In the genomic region with DNA sequence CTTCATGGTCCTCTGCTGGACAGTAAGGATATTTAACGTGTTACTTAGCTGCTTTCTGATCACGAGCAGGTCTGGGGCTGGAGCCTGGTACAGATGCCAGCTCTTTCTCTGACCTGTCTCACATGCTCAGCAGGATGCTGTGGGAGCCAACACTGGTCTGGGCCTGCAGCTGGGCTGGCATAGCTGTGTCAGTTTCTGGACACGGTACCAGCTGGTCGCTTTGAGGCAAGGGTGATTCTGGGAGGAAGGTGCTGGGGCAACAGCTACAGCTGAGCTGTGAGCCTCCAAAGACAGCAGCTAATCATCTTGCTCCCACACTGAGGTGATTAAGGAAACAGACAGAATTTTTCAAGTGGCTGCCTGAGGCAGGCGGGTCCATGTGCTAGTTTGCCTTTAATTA, we compare ENCODE assay signal across 15 mouse cellular contexts. TPM values are rescaled to one million over a fixed set of nuclear protein-coding genes. Genes with fewer than 3 reads are reported as not detected.
DNase-seq lines count a peak whose midpoint lies in the region; ATAC-seq lines count a peak whose summit lies in the region.
"Had no signal": no experiment of that assay in that cellular context is flagged by ENCODE, and none has a peak within 500 bp of the region (broad histone marks: within the 10 kb centered on the region; RNA-seq: fewer than 3 reads in every experiment).

No protein-coding gene starts in this region.

- no peak for ATAC-seq in forebrain, embryonic 11.5 days (replicated peaks; ENCODE audit: low FRiP score)
- ATAC-seq in neural tube, embryonic 13.5 days (ENCODE audit: low read depth) = 0 out of 2 replicates have a peak, but pooled peaks have one; percentile 24
- ATAC-seq in hindbrain, embryonic 14.5 days (ENCODE audit: low FRiP score) = 0 out of 2 replicates have a peak, but pooled peaks have one; percentile 38
- ATAC-seq in neural tube, embryonic 15.5 days (ENCODE audit: low FRiP score) = peak; percentile 27; the same call in 1 of the 2 replicates

- no peak overlapping the region for H3K4me3 ChIP-seq in forebrain, embryonic 10.5 days
- H3K4me3 ChIP-seq in forebrain, embryonic 11.5 days (ENCODE audit: low read depth, low read length) = no peak overlapping the region
- H3K4me3 ChIP-seq in neural tube, embryonic 13.5 days = no peak overlapping the region
- no peak overlapping the region for H3K4me3 ChIP-seq in hindbrain, embryonic 14.5 days (replicated peaks; ENCODE audit: low read length)
- H3K4me3 ChIP-seq in neural tube, embryonic 15.5 days (replicated peaks) = no peak overlapping the region
- H3K4me3 ChIP-seq: erythroblast, embryonic 14.5 days; intestine, embryonic 15.5 days; liver, embryonic 15.5 days had no signal

- H3K27me3 ChIP-seq in forebrain, embryonic 10.5 days (ENCODE audit: poor library complexity, severe bottlenecking) = no peaks in the 10 kb centered on the region
- no peaks in the 10 kb centered on the region for H3K27me3 ChIP-seq in forebrain, embryonic 11.5 days (ENCODE audit: control insufficient read depth, insufficient read depth, low read length)
- no peaks in the 10 kb centered on the region for H3K27me3 ChIP-seq in neural tube, embryonic 13.5 days
- no peaks in the 10 kb centered on the region for H3K27me3 ChIP-seq in hindbrain, embryonic 14.5 days (ENCODE audit: control insufficient read depth, insufficient read depth, low read length)
- H3K27me3 ChIP-seq in neural tube, embryonic 15.5 days (replicated peaks) = no peaks in the 10 kb centered on the region
- H3K27me3 ChIP-seq: intestine, embryonic 15.5 days; liver, embryonic 15.5 days had no signal

- H3K36me3 ChIP-seq in forebrain, embryonic 10.5 days (replicated peaks) = no peaks in the 10 kb centered on the region
- H3K36me3 ChIP-seq in forebrain, embryonic 11.5 days (ENCODE audit: control insufficient read depth, insufficient read depth, low read length) = no peaks in the 10 kb centered on the region
- H3K36me3 ChIP-seq in neural tube, embryonic 13.5 days = no peaks in the 10 kb centered on the region
- H3K36me3 ChIP-seq in hindbrain, embryonic 14.5 days (replicated peaks; ENCODE audit: control insufficient read depth, insufficient read depth) = no peaks in the 10 kb centered on the region
- no peaks in the 10 kb centered on the region for H3K36me3 ChIP-seq in neural tube, embryonic 15.5 days
- H3K36me3 ChIP-seq: intestine, embryonic 15.5 days; liver, embryonic 15.5 days had no signal

- no peaks in the 10 kb centered on the region for H3K9me3 ChIP-seq in forebrain, embryonic 10.5 days
- no peaks in the 10 kb centered on the region for H3K9me3 ChIP-seq in forebrain, embryonic 11.5 days (ENCODE audit: control insufficient read depth, low read length)
- no peaks in the 10 kb centered on the region for H3K9me3 ChIP-seq in neural tube, embryonic 13.5 days
- no peaks in the 10 kb centered on the region for H3K9me3 ChIP-seq in hindbrain, embryonic 14.5 days (ENCODE audit: control insufficient read depth, low read length)
- H3K9me3 ChIP-seq in neural tube, embryonic 15.5 days (replicated peaks) = no peaks in the 10 kb centered on the region
- H3K9me3 ChIP-seq: intestine, embryonic 15.5 days; liver, embryonic 15.5 days had no signal

- no peak for DNase-seq in forebrain, embryonic 10.5 days (ENCODE audit: extremely low spot score, low spot score)
- no peak for DNase-seq in forebrain, embryonic 11.5 days (ENCODE audit: low spot score)
- no peak for DNase-seq in neural tube, embryonic 10.5 days (ENCODE audit: extremely low spot score, low spot score)
- DNase-seq in hindbrain, embryonic 14.5 days (ENCODE audit: low spot score) = no peak
- DNase-seq in left cerebral cortex, adult 8-10 months (ENCODE audit: low spot score in 2 of 2) = no peak
- no peak for DNase-seq in urinary bladder, postnatal 10 days (ENCODE audit: low spot score)
- DNase-seq: gastrocnemius, postnatal 14 days; lung, postnatal 4 days; thymus, postnatal 4 days had no signal

- no peak overlapping the region for H3K4me2 ChIP-seq in forebrain, embryonic 11.5 days (ENCODE audit: low read depth, low read length, severe bottlenecking)
- no peak overlapping the region for H3K4me2 ChIP-seq in neural tube, embryonic 13.5 days
- H3K4me2 ChIP-seq in hindbrain, embryonic 14.5 days (replicated peaks) = no peak overlapping the region
- H3K4me2 ChIP-seq in neural tube, embryonic 15.5 days = no peak overlapping the region
- H3K4me2 ChIP-seq: intestine, embryonic 15.5 days; liver, embryonic 15.5 days had no signal

- H3K27ac ChIP-seq in forebrain, embryonic 10.5 days = peak overlapping the region; percentile 58; the same call in 1 of the 2 replicates
- no peak overlapping the region for H3K27ac ChIP-seq in forebrain, embryonic 11.5 days (ENCODE audit: low read depth, low read length)
- peak overlapping the region; percentile 29; the same call in 1 of the 2 replicates for H3K27ac ChIP-seq in neural tube, embryonic 13.5 days (replicated peaks)
- H3K27ac ChIP-seq in hindbrain, embryonic 14.5 days = peak overlapping the region; percentile 51
- H3K27ac ChIP-seq in neural tube, embryonic 15.5 days (replicated peaks) = 0 out of 2 replicates have a peak overlapping the region, but pooled peaks have one; percentile 5
- H3K27ac ChIP-seq: intestine, embryonic 15.5 days; liver, embryonic 15.5 days had no signal

- 80% methylated on average over 5 of the region's 5 CpGs for WGBS in forebrain, embryonic 10.5 days
- 76% methylated on average over 5 of the region's 5 CpGs for WGBS in forebrain, embryonic 11.5 days
- 74% methylated on average over 5 of the region's 5 CpGs for WGBS in neural tube, embryonic 13.5 days
- WGBS in hindbrain, embryonic 14.5 days = 58% methylated on average over 5 of the region's 5 CpGs
- WGBS in neural tube, embryonic 15.5 days = 65% methylated on average over 5 of the region's 5 CpGs

- no peak overlapping the region for H3K9ac ChIP-seq in forebrain, embryonic 11.5 days (ENCODE audit: low read length)
- H3K9ac ChIP-seq in neural tube, embryonic 13.5 days = no peak overlapping the region
- no peak overlapping the region for H3K9ac ChIP-seq in hindbrain, embryonic 14.5 days
- H3K9ac ChIP-seq in neural tube, embryonic 15.5 days (replicated peaks) = no peak overlapping the region
- H3K9ac ChIP-seq: intestine, embryonic 15.5 days; liver, embryonic 15.5 days had no signal

- peaks cover 32% of the 10 kb centered on the region for H3K4me1 ChIP-seq in forebrain, embryonic 10.5 days
- no peaks in the 10 kb centered on the region for H3K4me1 ChIP-seq in forebrain, embryonic 11.5 days (replicated peaks; ENCODE audit: control insufficient read depth, insufficient read depth, low read length)
- H3K4me1 ChIP-seq in neural tube, embryonic 13.5 days (replicated peaks) = peaks cover 18% of the 10 kb centered on the region; the same call in 1 of the 2 replicates
- peaks cover 7% of the 10 kb centered on the region; the same call in 1 of the 2 replicates for H3K4me1 ChIP-seq in hindbrain, embryonic 14.5 days (replicated peaks; ENCODE audit: control insufficient read depth, insufficient read depth, low read length)
- peaks cover 7% of the 10 kb centered on the region; the same call in 1 of the 2 replicates for H3K4me1 ChIP-seq in neural tube, embryonic 15.5 days
- H3K4me1 ChIP-seq: intestine, embryonic 15.5 days; liver, embryonic 15.5 days had no signal

RNA-seq across cellular contexts. Expression of a gene that starts 46.1 kb away (rescaled TPM):
- 1.2 and 1.4 TPM in 2 replicates for polyA plus RNA-seq in forebrain, embryonic 10.5 days (2016; fragmentation: Nextera tagmentation; extraction: Ambion mirVana)
- 2.4 and 3.2 TPM in 2 replicates for polyA plus RNA-seq in forebrain, embryonic 11.5 days (2014; fragmentation: Nextera tagmentation; extraction: Ambion mirVana)
- polyA plus RNA-seq in neural tube, embryonic 13.5 days (2015; fragmentation: Nextera tagmentation; extraction: Ambion mirVana) = 10.3 and 11.0 TPM in 2 replicates
- polyA plus RNA-seq in hindbrain, embryonic 14.5 days (2014; fragmentation: Nextera tagmentation; extraction: Ambion mirVana) = 18.6 and 22.3 TPM in 2 replicates
- polyA plus RNA-seq in neural tube, embryonic 15.5 days (2015; fragmentation: Nextera tagmentation; extraction: Ambion mirVana) = 23.7 and 24.3 TPM in 2 replicates
- total RNA-seq in left cerebral cortex, adult 8-10 months (2022) = 10 to 100 TPM; 35.8 to 48.1 (median 41.5) TPM
- total RNA-seq: MEL had no signal
